Mouse (Mus musculus) forebrain, embryonic 14.5 days (tissue): Measurements from ENCODE around the gene Hyal1. TPM values are rescaled to one million over a fixed set of nuclear protein-coding genes. Genes with fewer than 3 reads are reported as not detected.

Experiments used
- ATAC-seq: fragments of 200-750 bp; cut with Nextera tagmentation; 2 replicates; pipeline ENCODE4 v1.8.0; 2017; ENCODE audit warnings: mild to moderate bottlenecking, moderate library complexity
- DNase-seq: peaks from one replicate; pipeline ENCODE4 v3.0.0-alpha.2; 2015; ENCODE audit warnings: low spot score
- H3K27ac ChIP-seq: fragments of 300-500 bp; sonication (generic); 2 replicates; pipeline ENCODE4 v1.5.1; 2014; ENCODE audit warnings: low read depth, mild to moderate bottlenecking, control low read depth, low read length, moderate library complexity
- H3K27me3 ChIP-seq: fragments of 300-500 bp; sonication (generic); replicated peaks from 2 replicates; pipeline ENCODE4 v1.6.1; 2014; ENCODE audit warnings: low read length, control low read depth, mixed read lengths; ENCODE audit not compliant: control insufficient read depth, insufficient read depth
- H3K36me3 ChIP-seq: fragments of 300-500 bp; sonication (generic); 2 replicates; pipeline ENCODE4 v1.6.1; 2014; ENCODE audit warnings: low read length, control low read depth; ENCODE audit not compliant: control insufficient read depth, insufficient read depth
- H3K4me1 ChIP-seq: fragments of 300-500 bp; sonication (generic); 2 replicates; pipeline ENCODE4 v1.6.1; 2014; ENCODE audit warnings: antibody characterized with exemption, low read length, control low read depth; ENCODE audit not compliant: control insufficient read depth, insufficient read depth
- H3K4me2 ChIP-seq: fragments of 300-500 bp; sonication (generic); 2 replicates; pipeline ENCODE4 v1.6.1; 2014; ENCODE audit warnings: mild to moderate bottlenecking, control low read depth, low read length
- H3K4me3 ChIP-seq: fragments of 300-500 bp; sonication (generic); 2 replicates; pipeline ENCODE4 v1.5.1; 2014; ENCODE audit warnings: low read depth, low read length, control low read depth
- H3K9ac ChIP-seq: fragments of 300-500 bp; sonication (generic); 2 replicates; pipeline ENCODE4 v1.6.1; 2014; ENCODE audit warnings: mild to moderate bottlenecking, low read length, control low read depth, moderate library complexity
- H3K9me3 ChIP-seq: fragments of 300-500 bp; sonication (generic); replicated peaks from 2 replicates; pipeline ENCODE4 v1.6.1; 2016; ENCODE audit warnings: low read length, control low read depth, mixed read lengths; ENCODE audit not compliant: control insufficient read depth
- WGBS: fragments of 180-500 bp; shearing (Covaris S2); extraction: QIAGEN DNeasy Blood & Tissue Kit; methylation state at CpG from one replicate; pipeline ENCODE4 v1.1.7; 2014; 5-methylcytosine and 5-hydroxymethylcytosine counted together
- polyA plus RNA-seq: library from polyadenylated mRNA; unstranded; fragments of >200 nt; fragmentation: Nextera tagmentation; extraction: Ambion mirVana; gene quantifications from 2 replicates; pipeline ENCODE4 v1.2.1, GENCODE M21; 2014

The Hyal1 gene
- polyA plus RNA-seq, 1 experiment from 2014 or later, result 2.6 TPM

DNA sequence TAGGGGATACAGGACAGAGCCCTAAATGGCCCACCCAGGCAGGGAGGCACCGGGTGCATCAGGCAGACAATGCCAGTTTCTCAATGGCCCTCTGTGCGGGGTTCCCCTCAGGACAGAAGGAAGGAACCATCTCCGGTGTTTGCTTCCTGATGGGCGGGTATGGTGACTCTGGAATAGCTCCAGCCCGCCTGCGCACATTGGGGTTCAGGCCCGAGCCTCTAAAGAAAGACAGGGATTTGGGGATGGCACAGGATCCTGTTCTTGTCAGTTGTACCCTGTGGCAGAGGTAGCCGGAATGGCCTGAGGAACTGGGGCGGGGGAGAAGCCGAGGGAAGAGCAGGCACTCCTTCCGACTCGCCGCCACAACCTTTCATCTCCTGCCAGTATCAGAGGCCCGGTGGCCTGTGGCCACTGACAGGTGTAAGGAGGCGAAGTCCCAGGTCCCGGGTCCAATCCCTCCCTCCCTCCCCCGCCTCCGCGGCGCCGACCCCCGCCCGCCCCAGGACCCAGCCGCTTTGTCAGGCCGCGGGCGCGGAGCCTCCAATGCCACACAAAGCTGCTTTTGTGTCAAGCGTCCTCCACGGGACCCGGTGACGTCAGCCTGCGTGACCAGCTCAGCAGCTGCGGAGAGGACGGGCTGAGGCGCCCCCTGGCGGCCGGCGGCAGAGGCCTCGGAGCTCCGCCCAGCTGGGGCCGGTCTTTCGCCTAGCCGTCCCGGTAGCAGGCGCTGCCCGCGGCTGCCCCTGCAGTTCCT is 35.6 kb downstream of the Hyal1 start:
- WGBS, result under 1% methylated on average over 44 of the region's 48 CpGs
- peak; percentile 98 for DNase-seq
- peak overlapping the region; percentile 99 for H3K27ac ChIP-seq
- peaks cover 36% of the 10 kb centered on the region for H3K36me3 ChIP-seq
- H3K9ac ChIP-seq, result peak overlapping the region; percentile 82
- H3K27me3 ChIP-seq, result no peaks in the 10 kb centered on the region
- peak overlapping the region; percentile 72 for H3K4me2 ChIP-seq
- no peaks in the 10 kb centered on the region for H3K9me3 ChIP-seq
- peak; percentile 96 for ATAC-seq
- peak overlapping the region; percentile 34 for H3K4me3 ChIP-seq
- peaks cover 17% of the 10 kb centered on the region for H3K4me1 ChIP-seq

DNA sequence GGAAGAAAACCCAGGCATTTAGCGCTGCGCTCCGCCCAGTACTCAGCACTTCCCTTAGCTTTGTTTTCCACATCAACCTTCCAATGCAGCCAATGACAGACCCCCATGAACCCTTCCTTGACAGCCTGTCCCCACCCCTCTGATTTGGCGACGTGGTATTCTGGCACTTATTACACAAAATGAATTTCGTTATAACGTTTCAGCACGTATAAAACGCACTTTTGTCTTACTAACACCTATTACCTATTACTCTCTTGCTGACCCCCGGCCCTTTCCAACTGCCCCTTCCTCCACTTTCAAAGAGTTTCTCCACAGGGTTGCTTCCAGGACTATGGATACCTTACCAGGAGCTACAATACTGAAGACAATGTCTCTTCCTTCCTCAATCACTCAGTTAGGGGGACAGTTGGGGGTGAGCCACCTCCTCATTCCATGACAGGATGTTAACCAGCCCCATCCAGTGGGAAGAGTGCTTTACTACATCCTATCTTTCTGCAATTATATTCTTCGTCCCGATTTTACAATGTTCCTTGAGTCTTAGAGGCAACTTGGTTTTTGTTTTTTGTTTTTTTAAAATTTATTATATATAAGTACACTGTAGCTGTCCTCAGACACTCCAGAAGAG is 36.3 kb downstream of the Hyal1 start:
- Histone ChIP-seq H3K4me1 (peaks cover 17% of the 10 kb centered on the region), H3K4me2 (peak overlapping the region; percentile 72), H3K27ac (peak overlapping the region; percentile 99), H3K4me3 (peak overlapping the region; percentile 34), H3K36me3 (peaks cover 42% of the 10 kb centered on the region), H3K9me3 (no peaks in the 10 kb centered on the region), H3K9ac (peak overlapping the region; percentile 82), H3K27me3 (no peaks in the 10 kb centered on the region)
- ATAC-seq (peak; percentile 24), DNase-seq (peak; percentile 73)
- WGBS, result 10% methylated on average over 12 of the region's 12 CpGs

DNA sequence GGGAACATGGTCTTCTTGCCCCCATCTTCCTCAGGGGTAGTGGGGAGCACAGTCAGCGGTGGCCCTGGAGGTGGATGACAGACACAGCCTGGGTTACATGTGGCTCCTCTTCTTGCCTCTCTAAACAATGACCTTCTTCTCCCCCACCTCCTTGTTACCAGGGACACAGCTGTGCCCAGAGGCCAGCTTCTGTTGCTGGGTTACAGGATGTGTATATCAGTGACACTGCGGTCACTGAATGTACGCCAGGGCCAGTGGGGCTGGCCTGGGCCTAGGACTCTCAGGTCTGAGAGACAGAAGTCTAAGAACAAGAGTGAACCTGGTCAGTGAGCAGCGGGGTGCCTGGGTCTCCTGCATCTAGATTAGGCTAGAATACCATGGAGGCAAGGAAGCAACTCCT is 38.3 kb downstream of the Hyal1 start:
- no peak overlapping the region for H3K9ac ChIP-seq
- no peaks in the 10 kb centered on the region for H3K27me3 ChIP-seq
- 90% methylated on average over 4 of the region's 4 CpGs for WGBS
- DNase-seq (no peak), ATAC-seq (no peak)
- no peaks in the 10 kb centered on the region for H3K9me3 ChIP-seq
- no peak overlapping the region for H3K27ac ChIP-seq
- peaks cover 18% of the 10 kb centered on the region for H3K4me1 ChIP-seq
- peaks cover 62% of the 10 kb centered on the region for H3K36me3 ChIP-seq
- H3K4me3 ChIP-seq, result no peak overlapping the region
- no peak overlapping the region for H3K4me2 ChIP-seq

DNA sequence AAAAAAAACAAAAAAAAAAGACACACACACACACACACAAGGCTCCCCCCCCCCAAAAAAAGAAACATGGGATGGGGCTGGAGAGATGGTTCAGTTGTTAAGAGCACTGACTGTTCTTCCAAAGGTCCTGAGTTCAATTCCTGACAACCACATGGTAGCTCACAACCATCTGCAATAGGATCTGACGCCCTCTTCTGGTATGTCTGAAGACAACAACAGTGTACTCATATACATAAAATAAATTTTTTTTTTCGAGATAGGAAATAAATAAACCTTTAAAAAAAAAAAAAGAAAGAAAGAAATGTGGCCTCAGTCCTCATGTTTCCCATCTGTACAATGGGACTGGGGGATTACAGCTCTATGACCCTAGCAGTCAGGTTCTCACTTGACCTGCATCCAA is 40.7 kb downstream of the Hyal1 start:
- Histone ChIP-seq H3K4me1 (peaks cover 6% of the 10 kb centered on the region), H3K27me3 (no peaks in the 10 kb centered on the region), H3K9me3 (no peaks in the 10 kb centered on the region), H3K9ac (no peak overlapping the region), H3K4me3 (no peak overlapping the region), H3K4me2 (no peak overlapping the region), H3K36me3 (peaks cover 73% of the 10 kb centered on the region), H3K27ac (no peak overlapping the region)
- no peak for DNase-seq
- ATAC-seq, result no peak
- 91% methylated on average over 2 of the region's 2 CpGs for WGBS

GRCm38 (mm10) chr9:107618098-107618497 is 41.4 kb downstream of the Hyal1 start:
- WGBS, result 82% methylated on average over 6 of the region's 6 CpGs
- H3K27ac ChIP-seq, result 0 out of 2 replicates have a peak overlapping the region, but pooled peaks have one; percentile 27
- no peak overlapping the region for H3K9ac ChIP-seq
- ATAC-seq (no peak), DNase-seq (no peak)
- no peak overlapping the region for H3K4me3 ChIP-seq
- H3K4me1 ChIP-seq, result peaks cover 5% of the 10 kb centered on the region
- no peaks in the 10 kb centered on the region for H3K27me3 ChIP-seq
- no peak overlapping the region for H3K4me2 ChIP-seq
- no peaks in the 10 kb centered on the region for H3K9me3 ChIP-seq
- H3K36me3 ChIP-seq, result peaks cover 76% of the 10 kb centered on the region

DNA sequence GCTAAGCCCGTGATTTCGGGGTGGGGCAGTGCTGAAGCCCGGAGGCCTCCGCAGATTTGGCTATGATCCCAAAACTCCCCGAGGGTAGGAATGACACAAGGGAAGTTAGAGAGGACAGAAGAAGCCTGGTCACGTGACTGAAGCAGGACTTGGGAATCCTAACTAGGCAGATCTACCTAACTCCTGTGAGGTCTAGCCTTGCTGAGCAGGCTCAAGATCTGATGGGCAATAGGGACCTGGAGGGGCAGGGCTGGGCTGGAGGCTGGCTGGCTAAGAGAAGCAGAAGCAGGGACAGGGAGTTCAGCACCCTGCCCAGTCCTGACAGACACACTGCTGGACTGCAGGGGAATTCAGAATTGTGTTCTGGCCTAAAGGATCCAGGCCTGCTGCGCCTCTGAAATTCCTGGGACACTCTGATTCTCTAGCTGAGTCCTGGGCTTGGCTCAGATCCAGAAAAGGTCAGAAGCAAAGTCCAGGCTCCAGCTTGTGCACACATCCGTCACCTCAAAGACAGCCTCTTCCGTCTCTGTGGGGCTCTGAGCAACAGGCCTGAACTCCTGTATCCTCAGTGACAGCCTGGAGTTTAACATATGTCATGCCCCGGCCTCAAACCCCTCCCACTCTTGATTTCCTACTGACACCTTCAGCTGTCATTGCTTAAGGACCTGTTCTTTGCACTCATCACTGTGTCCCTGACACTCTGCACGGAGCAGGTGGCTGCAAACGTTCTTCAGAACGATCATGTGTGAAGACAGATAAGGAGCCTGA is 42.2 kb downstream of the Hyal1 start:
- no peak overlapping the region for H3K4me2 ChIP-seq
- DNase-seq (peak; percentile 50), ATAC-seq (no peak)
- 0 out of 2 replicates have a peak overlapping the region, but pooled peaks have one; percentile 27 for H3K27ac ChIP-seq
- WGBS, result 45% methylated on average over 13 of the region's 13 CpGs
- no peak overlapping the region for H3K9ac ChIP-seq
- no peak overlapping the region for H3K4me3 ChIP-seq
- H3K9me3 ChIP-seq, result no peaks in the 10 kb centered on the region
- H3K36me3 ChIP-seq, result peaks cover 80% of the 10 kb centered on the region
- H3K27me3 ChIP-seq, result no peaks in the 10 kb centered on the region
- peaks cover 4% of the 10 kb centered on the region for H3K4me1 ChIP-seq

- DNase-seq (no peak), ATAC-seq (no peak)
- Histone ChIP-seq H3K4me2 (no peak overlapping the region), H3K27ac (0 out of 2 replicates have a peak overlapping the region, but pooled peaks have one; percentile 27), H3K36me3 (peaks cover 79% of the 10 kb centered on the region), H3K9ac (no peak overlapping the region), H3K27me3 (no peaks in the 10 kb centered on the region), H3K9me3 (no peaks in the 10 kb centered on the region), H3K4me1 (peaks cover 4% of the 10 kb centered on the region), H3K4me3 (no peak overlapping the region)
- WGBS, result 78% methylated on average over 13 of the region's 13 CpGs
Measured at GRCm38 (mm10) chr9:107619546-107619879, 42.8 kb downstream of the Hyal1 start.

DNA sequence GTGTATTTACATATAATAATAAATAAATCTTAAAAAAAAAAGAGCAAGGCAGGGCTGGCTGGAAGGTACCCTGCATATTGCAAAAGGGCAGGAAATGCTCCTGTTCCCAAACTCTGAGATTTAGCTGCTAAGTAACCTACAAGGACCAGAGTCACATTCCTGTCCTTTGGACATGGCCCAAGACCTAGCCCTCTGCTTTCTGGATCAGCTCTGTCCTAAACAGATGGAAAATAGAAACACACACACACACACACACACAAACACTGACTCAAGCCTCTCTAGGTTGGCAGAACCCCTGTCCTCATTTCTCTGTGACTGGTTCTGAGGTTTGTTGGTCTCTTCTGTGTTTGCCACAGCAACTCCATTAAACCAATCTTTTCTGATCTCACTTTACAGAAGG is 44.2 kb downstream of the Hyal1 start:
- no peak overlapping the region for H3K9ac ChIP-seq
- no peak overlapping the region for H3K27ac ChIP-seq
- peaks cover 4% of the 10 kb centered on the region for H3K4me1 ChIP-seq
- no peak overlapping the region for H3K4me3 ChIP-seq
- H3K9me3 ChIP-seq, result no peaks in the 10 kb centered on the region
- ATAC-seq (no peak), DNase-seq (no peak)
- H3K27me3 ChIP-seq, result no peaks in the 10 kb centered on the region
- H3K4me2 ChIP-seq, result no peak overlapping the region
- H3K36me3 ChIP-seq, result peaks cover 72% of the 10 kb centered on the region
